Mouse (Mus musculus): ENCODE data around the gene Gadd45g.

DNA sequence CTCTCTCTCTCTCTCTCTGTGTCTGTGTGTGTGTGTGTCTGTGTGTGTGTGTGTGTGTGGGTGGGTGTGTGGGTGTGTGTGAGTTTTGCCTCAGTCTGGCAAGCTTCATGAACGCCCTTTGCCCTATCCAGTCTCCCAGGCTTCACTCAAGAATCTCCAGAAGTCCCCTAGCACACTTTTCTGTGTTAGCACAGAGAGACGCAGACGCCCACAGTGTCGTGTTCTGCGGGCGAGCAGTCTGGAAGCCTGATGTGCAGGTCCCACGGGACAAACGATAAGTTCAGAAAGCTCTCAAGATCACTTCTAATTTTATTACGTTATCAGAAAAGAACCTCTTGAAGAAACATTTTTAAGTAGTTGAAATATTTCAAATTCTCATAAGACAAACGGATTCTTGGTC lies 1.4 kb upstream of the Gadd45g start:
- no peak for TF ChIP-seq CTCF (IDR thresholded peaks at IDR 0.05; ENCODE audit: borderline replicate concordance, extremely low read depth, insufficient read depth, insufficient read length)
- no peak for TF ChIP-seq POLR2A (IDR thresholded peaks at IDR 0.05; ENCODE audit: borderline replicate concordance, extremely low read depth, insufficient read depth, insufficient read length, poor library complexity, severe bottlenecking)

All from brain, embryonic 14.5 days (tissue).